Mouse (Mus musculus) liver, embryonic 16.5 days (tissue): ENCODE results near the gene Ldlr. TPM values are rescaled to one million over a fixed set of nuclear protein-coding genes. Genes with fewer than 3 reads are reported as not detected.

Source experiments
- ATAC-seq: fragments of 200-750 bp; cut with Nextera tagmentation; 2 replicates; pipeline ENCODE4 v1.8.0; 2017; ENCODE audit warnings: low read depth, mild to moderate bottlenecking, moderate number of reproducible peaks, moderate library complexity
- H3K27ac ChIP-seq: fragments of 300-500 bp; sonication (generic); 2 replicates; pipeline ENCODE4 v1.5.1; 2014; ENCODE audit warnings: mild to moderate bottlenecking, low read length
- H3K27me3 ChIP-seq: fragments of 300-500 bp; sonication (generic); 2 replicates; pipeline ENCODE4 v1.6.1; 2014; ENCODE audit warnings: low read depth, low read length, mixed read lengths; ENCODE audit not compliant: control insufficient read depth, insufficient read depth
- H3K36me3 ChIP-seq: fragments of 300-500 bp; sonication (generic); 2 replicates; pipeline ENCODE4 v1.6.1; 2014; ENCODE audit warnings: mild to moderate bottlenecking; ENCODE audit not compliant: control insufficient read depth, insufficient read depth
- H3K4me1 ChIP-seq: fragments of 300-500 bp; sonication (generic); 2 replicates; pipeline ENCODE4 v1.6.1; 2014; ENCODE audit warnings: low read depth, low read length, mixed read lengths; ENCODE audit not compliant: control insufficient read depth
- H3K4me2 ChIP-seq: fragments of 300-500 bp; sonication (generic); 2 replicates; pipeline ENCODE4 v1.6.1; 2014; ENCODE audit warnings: low read depth, low read length, mixed read lengths
- H3K4me3 ChIP-seq: fragments of 300-500 bp; sonication (generic); 2 replicates; pipeline ENCODE4 v1.5.1; 2014; ENCODE audit warnings: low read depth, mild to moderate bottlenecking, low read length
- H3K9ac ChIP-seq: fragments of 300-500 bp; sonication (generic); 2 replicates; pipeline ENCODE4 v1.6.1; 2014; ENCODE audit warnings: low read depth, low read length
- H3K9me3 ChIP-seq: fragments of 300-500 bp; sonication (generic); replicated peaks from 2 replicates; pipeline ENCODE4 v1.6.1; 2016; ENCODE audit warnings: low read length; ENCODE audit not compliant: control insufficient read depth
- WGBS: fragments of 180-500 bp; shearing (Covaris S2); extraction: QIAGEN DNeasy Blood & Tissue Kit; methylation state at CpG from one replicate; pipeline ENCODE4 v1.1.7; 2014; ENCODE audit not compliant: insufficient replicate concordance; 5-methylcytosine and 5-hydroxymethylcytosine counted together
- polyA plus RNA-seq: library from polyadenylated mRNA; unstranded; fragments of >200 nt; fragmentation: Nextera tagmentation; extraction: Ambion mirVana; gene quantifications from 2 replicates; pipeline ENCODE4 v1.2.1, GENCODE M21; 2015

Gene Ldlr
- polyA plus RNA-seq, 1 experiment from 2014 or later: 29.3 TPM

DNA sequence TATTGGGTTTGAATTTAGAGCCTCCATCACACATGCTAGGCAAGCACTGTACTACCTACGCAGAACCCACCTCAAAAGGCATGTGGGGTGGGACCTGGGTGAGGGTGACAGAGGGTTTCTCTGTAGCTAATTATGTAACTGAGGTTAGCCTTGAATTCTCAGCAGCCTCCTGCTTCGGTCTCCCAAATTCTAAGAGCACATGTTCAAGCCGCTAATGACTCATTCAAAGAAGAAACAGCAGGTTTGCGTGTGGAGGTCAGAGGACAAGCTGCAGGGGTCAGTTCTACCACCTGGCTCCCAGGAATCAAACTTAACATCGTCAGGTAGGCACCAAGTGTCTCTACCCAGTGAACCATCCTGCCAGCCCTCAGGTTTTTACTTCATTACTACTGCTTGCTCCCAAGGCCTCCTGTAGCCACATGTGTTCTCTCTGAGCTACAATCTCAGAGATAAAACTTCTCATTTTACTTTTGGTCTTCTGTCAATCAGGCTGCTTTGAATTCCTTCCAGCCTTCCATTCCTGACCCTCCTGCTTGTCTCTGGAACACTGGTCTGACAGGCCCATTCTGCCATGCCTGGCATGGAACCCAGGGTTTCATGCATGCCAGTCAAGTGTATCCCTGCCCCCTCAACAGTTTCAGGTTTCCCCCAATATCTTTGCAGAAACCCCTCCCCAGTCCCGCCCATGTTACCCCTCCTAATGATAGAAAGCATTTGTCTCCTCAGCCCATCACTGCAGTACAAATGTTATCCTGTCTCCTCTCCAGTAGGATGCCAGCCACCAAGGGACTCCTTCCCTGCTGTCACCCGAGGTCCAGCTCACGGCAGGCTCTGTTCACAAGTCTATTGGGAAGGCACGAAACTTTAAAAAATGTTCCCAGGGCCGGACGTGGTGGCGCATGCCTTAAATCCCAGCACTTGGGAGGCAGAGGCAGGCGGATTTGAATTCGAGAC, 35.6 kb downstream of the Ldlr start:
- 54% methylated on average over 14 of the region's 14 CpGs for WGBS
- Histone ChIP-seq H3K4me1 (peaks cover 32% of the 10 kb centered on the region), H3K9me3 (no peaks in the 10 kb centered on the region), H3K4me3 (peak overlapping the region; percentile 93), H3K4me2 (peak overlapping the region; percentile 64), H3K27ac (no peak overlapping the region), H3K27me3 (no peaks in the 10 kb centered on the region), H3K9ac (peak overlapping the region; percentile 93), H3K36me3 (peaks cover 18% of the 10 kb centered on the region)
- no peak for ATAC-seq

DNA sequence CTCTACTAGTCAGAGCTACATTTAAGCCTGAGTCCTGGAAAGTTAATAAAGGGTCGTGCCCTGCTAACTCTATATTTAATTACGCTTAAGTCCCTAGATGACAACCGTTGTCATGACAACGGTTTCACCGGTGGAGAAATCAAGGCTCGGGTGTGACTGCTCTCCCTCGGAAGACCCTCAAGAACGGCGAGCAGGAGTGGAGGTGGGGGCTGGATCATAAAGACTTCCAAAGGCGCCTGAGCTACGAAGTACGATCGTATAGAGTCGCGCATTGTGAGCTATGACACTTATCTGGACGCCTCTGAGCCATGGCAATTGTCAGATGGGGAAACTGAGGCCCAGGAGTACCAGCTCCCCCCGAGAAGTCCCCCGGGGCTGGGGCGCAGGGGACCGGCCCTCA, 36.4 kb downstream of the Ldlr start:
- under 1% methylated on average over 20 of the region's 20 CpGs for WGBS
- H3K27me3 ChIP-seq: no peaks in the 10 kb centered on the region
- ATAC-seq: no peak

DNA sequence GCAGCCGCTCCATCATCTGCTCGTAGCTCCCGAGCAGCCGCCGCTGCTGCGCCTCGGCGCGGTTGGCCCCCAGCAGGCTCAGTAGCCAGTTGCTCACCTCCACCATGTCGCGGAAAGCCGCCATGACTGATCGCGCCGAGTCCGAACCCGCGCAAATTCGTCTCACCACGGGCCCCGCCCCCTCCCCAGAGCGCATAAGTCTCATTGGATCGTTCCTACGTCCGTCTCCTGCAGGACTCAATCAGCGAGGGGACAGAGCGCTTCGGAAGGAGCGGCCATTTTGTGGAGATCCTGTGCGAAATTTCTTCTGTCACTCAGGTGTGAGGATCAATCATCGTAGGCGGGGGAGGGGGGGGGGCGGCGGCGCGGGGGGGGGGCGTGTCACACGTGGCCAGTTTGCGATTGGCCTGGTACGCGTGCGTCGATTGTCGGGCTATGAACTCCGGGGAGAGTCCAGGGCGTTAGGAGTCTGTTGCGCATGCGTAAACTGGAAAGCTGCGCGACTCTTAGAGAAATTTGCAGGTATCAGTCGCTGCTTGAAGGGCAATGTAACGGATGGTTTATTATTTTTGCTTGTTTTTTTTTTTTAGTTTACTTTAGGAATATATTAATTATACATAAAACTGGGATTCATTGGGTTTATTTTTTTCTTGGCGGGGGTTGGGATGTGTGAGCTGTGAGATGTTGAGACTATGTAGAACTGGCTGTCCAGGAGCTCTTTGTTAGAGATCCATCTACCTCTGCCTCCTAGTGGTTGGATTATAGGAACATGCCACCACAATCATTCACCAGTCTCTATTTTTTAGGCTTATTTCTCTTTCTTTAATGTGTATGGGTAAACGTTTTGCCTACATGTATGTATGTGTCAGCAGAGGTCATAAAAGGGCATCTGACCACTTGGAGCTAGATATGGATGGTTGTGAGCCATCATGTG, 37.1 kb downstream of the Ldlr start, which contains the start of gene Spc24:
Spc24 (minus strand) TSS at position 149 of the 934 bp plus-strand sequence.
- peaks cover 34% of the 10 kb centered on the region for H3K4me1 ChIP-seq
- WGBS: under 1% methylated on average over 53 of the region's 54 CpGs
- ATAC-seq: peak; percentile 94
- H3K27ac ChIP-seq: peak within 1 kb of the TSS; percentile 78
- H3K9me3 ChIP-seq: no peaks in the 10 kb centered on the region
- H3K4me2 ChIP-seq: peak within 1 kb of the TSS; percentile 64
- H3K36me3 ChIP-seq: peaks cover 15% of the 10 kb centered on the region
- H3K9ac ChIP-seq: peak within 1 kb of the TSS; percentile 93
- no peaks in the 10 kb centered on the region for H3K27me3 ChIP-seq
- H3K4me3 ChIP-seq: peak within 1 kb of the TSS; percentile 93

More for the DNA sequence above, 36.4 kb downstream of the Ldlr start:
- Histone ChIP-seq H3K9ac (peak overlapping the region; percentile 93), H3K36me3 (peaks cover 16% of the 10 kb centered on the region), H3K27ac (peak overlapping the region; percentile 78), H3K4me3 (peak overlapping the region; percentile 93), H3K4me1 (peaks cover 34% of the 10 kb centered on the region), H3K4me2 (peak overlapping the region; percentile 64), H3K9me3 (no peaks in the 10 kb centered on the region)

DNA sequence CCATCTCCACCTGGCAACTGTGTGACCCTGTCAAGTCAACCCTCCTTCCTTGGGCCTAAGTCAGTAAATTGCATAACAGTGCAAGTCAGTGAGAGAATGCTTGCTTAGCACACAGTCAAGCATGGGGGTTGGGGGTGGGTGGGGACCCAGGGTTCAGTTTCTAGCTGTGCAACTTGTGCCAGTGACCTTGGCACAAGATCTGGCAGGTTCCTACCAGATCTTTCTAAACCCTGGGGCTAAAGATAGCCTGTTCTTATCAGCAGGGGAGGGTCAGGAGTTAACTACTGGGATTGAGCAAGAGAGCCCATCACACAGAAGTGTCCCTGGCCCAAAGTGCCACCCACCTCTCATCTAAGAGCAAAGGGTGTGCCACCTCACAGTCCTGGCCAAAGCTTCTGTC, 38.9 kb downstream of the Ldlr start:
- Histone ChIP-seq H3K36me3 (peaks cover 2% of the 10 kb centered on the region), H3K9ac (no peak overlapping the region), H3K4me3 (no peak overlapping the region), H3K4me2 (no peak overlapping the region), H3K27ac (peak overlapping the region; percentile 48; the same call in 1 of the 2 replicates), H3K27me3 (no peaks in the 10 kb centered on the region), H3K4me1 (peaks cover 34% of the 10 kb centered on the region), H3K9me3 (no peaks in the 10 kb centered on the region)
- ATAC-seq: no peak

DNA sequence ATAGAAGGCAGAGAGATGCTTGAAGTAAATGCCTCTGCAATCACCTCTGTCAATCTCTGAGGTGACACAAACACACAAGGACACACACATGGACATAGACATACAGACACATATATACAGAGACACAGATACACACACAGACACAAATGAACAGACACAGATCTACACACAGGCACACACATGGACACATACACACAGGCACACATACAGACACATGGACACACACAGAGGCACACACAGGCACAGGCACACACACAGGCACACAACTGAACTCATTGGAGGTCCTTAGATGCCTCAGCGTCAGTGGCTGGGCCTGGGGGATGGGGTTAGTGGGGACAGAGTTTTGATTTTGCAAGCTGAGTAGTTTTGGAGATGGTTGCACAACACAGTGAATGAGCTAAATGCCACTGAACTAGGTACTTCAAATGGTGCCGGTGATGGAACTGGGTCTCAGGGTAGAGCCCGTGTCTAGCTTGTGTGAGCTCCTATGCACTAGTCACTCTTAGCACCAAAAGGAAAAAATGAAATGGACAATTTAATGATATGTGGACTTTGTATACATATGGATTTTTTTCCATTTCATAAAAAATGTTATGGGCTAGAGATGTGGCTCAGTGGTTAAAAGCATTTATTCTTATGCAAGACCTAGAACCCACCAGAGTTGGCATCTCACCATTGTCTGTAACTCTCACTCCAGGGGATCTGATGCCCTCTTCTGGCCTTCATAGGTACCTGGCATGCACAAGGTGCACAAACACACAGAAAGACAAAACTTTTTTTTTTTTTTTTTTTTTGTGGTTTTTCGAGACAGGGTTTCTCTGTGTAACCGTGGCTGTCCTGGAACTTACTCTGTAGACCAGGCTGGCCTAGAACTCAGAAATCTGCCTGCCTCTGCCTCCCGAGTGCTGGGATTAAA, 41.1 kb downstream of the Ldlr start:
- H3K9me3 ChIP-seq: no peaks in the 10 kb centered on the region
- WGBS: 73% methylated on average over 6 of the region's 6 CpGs
- no peak overlapping the region for H3K4me2 ChIP-seq
- H3K36me3 ChIP-seq: no peaks in the 10 kb centered on the region
- H3K4me3 ChIP-seq: no peak overlapping the region
- H3K4me1 ChIP-seq: peaks cover 21% of the 10 kb centered on the region
- H3K27ac ChIP-seq: 0 out of 2 replicates have a peak overlapping the region, but pooled peaks have one; percentile 20
- H3K9ac ChIP-seq: no peak overlapping the region
- no peak for ATAC-seq
- H3K27me3 ChIP-seq: no peaks in the 10 kb centered on the region

DNA sequence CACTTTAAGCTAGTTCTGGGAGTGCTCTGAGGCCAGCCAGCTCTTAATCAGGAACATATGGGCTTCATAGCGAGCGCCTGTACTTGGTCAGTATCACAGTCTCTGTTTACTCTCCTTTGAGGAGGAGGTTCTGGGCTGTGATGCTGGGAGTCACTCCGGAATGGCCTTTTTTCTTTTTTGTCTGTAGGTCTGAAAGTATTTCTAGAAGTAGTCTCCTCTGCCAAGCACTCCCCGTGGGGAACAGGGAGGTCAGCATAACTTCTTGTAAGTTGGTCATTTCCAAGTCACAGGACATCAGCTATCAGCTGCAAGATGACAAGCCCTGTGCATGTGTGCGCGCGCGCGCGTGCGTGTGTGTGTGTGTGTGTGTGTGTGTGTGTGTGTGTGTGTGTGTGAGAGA, 44.6 kb downstream of the Ldlr start:
- Histone ChIP-seq H3K9ac (no peak overlapping the region), H3K27ac (no peak overlapping the region), H3K4me1 (peaks cover 3% of the 10 kb centered on the region), H3K9me3 (no peaks in the 10 kb centered on the region), H3K36me3 (no peaks in the 10 kb centered on the region; the same call in 1 of the 2 replicates), H3K4me2 (no peak overlapping the region), H3K27me3 (no peaks in the 10 kb centered on the region), H3K4me3 (no peak overlapping the region)
- 81% methylated on average over 11 of the region's 11 CpGs for WGBS
- no peak for ATAC-seq

DNA sequence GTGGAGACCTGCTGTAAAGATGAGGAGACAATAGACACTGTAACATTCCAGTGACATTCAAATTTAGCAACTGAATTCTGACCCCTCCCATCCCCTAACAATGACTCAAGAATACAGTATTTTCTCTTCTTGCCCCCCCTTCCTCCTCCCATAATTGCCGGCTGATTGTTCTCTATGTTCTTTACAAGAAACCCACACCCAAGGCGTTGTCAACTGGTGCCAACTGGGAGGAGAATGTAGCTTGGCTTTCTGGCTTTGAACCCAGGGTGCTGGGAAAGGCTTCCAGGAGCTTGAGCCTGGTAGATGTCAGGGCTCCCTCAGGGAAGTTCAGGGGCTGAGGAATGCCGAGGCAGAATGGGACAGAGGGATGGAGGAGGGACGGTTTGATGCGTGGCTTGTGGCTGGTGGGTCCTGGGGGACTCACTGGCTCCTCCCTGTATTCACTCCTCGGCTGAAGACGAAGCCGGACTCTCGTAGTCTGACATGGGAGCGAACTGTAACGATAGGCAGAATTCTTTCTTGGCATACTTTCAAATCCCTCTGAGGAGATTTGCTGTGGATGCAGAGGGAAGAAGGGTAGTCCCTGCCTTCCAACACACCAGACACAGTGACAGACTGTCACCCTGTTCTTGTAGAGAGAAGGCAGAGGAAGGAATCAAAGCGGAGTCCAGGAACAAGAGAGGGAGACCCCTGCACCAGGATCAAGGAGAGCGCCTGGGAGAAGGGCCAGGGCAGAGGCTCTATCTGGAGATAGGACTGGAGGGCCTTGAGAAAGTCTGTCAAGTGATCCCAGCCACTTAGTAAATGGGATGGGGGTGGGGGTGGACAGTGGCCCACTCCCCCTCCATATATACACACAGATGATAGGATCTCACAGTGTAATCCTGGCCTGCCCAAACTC, 45.5 kb downstream of the Ldlr start:
- H3K9ac ChIP-seq: no peak overlapping the region
- 58% methylated on average over 13 of the region's 13 CpGs for WGBS
- peaks cover 3% of the 10 kb centered on the region for H3K4me1 ChIP-seq
- ATAC-seq: no peak
- no peak overlapping the region for H3K27ac ChIP-seq
- no peak overlapping the region for H3K4me2 ChIP-seq
- no peak overlapping the region for H3K4me3 ChIP-seq
- no peaks in the 10 kb centered on the region for H3K27me3 ChIP-seq
- H3K9me3 ChIP-seq: no peaks in the 10 kb centered on the region
- H3K36me3 ChIP-seq: no peaks in the 10 kb centered on the region; the same call in 1 of the 2 replicates
